11 mouse cellular contexts compared by ENCODE assay signal in the genomic region with DNA sequence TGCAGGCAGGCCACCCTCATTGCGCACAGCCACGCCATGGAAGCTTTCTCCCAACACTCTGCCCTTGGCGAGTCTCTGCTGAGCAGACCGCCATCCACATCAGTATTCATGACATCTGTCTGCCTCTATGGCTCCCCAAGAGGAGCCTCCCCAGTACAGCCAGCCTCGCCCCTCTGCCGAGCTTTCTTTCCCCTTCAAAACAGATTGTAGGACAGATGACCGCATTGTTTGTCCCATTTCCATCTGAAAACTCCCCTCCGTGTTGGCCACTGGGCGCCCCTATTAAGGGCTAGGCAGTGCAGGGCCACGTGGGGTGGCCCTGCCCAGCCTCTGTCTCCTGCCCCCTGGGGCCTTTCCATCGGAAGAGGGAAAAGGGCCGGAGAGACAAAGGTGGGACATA. TPM values are rescaled to one million over a fixed set of nuclear protein-coding genes. Genes with fewer than 3 reads are reported as not detected.
A peak's percentile ranks its signal among the peaks of the same experiment; 100 is the strongest.
DNase-seq lines count a peak whose midpoint lies in the region; ATAC-seq and TF ChIP-seq lines count a peak whose summit lies in the region.
"Had no signal": no experiment of that assay in that cellular context is flagged by ENCODE, and none has a peak within 500 bp of the region (broad histone marks: within the 10 kb centered on the region; RNA-seq: fewer than 3 reads in every experiment).

No protein-coding gene starts in this region.

- H3K36me3 ChIP-seq in heart, embryonic 11.5 days (ENCODE audit: control insufficient read depth, insufficient read depth, low read length) = no peaks in the 10 kb centered on the region
- H3K36me3 ChIP-seq in ES-E14 (ENCODE audit: control insufficient read depth, insufficient read depth, low read length, poor library complexity, severe bottlenecking) = no peaks in the 10 kb centered on the region
- H3K36me3 ChIP-seq in forebrain, embryonic 15.5 days = no peaks in the 10 kb centered on the region
- no peaks in the 10 kb centered on the region for H3K36me3 ChIP-seq in midbrain, embryonic 15.5 days (replicated peaks)

- no peak for DNase-seq in heart, adult 9 months (ENCODE audit: low spot score in 2 of 2)
- peak; percentile 22 for DNase-seq in ES-E14 (ENCODE audit: low read depth, low spot score)
- no peak for DNase-seq in spleen, postnatal 14 days (ENCODE audit: low spot score in 2 of 2)
- DNase-seq in adrenal gland, postnatal 10 days = no peak
- DNase-seq in right cerebral cortex, adult 2 months (ENCODE audit: low spot score in 2 of 2) = no peak
- DNase-seq: adrenal gland, adult 2 months; heart, postnatal 14 days; thymus, adult 2 months had no signal

- H3K4me2 ChIP-seq in heart, embryonic 11.5 days = no peak overlapping the region; the same call in 1 of the 2 replicates
- no peak overlapping the region for H3K4me2 ChIP-seq in forebrain, embryonic 15.5 days (replicated peaks)
- peak overlapping the region; percentile 38 for H3K4me2 ChIP-seq in midbrain, embryonic 15.5 days

- no peak for ATAC-seq in heart, embryonic 11.5 days (replicated peaks; ENCODE audit: insufficient number of reproducible peaks, low FRiP score, low TSS enrichment)
- ATAC-seq in forebrain, embryonic 15.5 days (replicated peaks) = peak; percentile 85
- peak; percentile 85 for ATAC-seq in midbrain, embryonic 15.5 days (replicated peaks)

- no peak overlapping the region for H3K4me3 ChIP-seq in heart, embryonic 11.5 days (ENCODE audit: low read depth, low read length)
- peak overlapping the region in 1 of 2 experiments; percentile 7; a peak in 1 of 4 replicates for H3K4me3 ChIP-seq in ES-E14 (ENCODE audit: insufficient read depth in 1 of 2, low read depth in 1 of 2, low read length in 2 of 2, poor library complexity in 1 of 2, severe bottlenecking in 1 of 2)
- no peak overlapping the region for H3K4me3 ChIP-seq in forebrain, embryonic 15.5 days
- peak overlapping the region; percentile 5; the same call in 1 of the 2 replicates for H3K4me3 ChIP-seq in midbrain, embryonic 15.5 days

- in situ Hi-C loops in ES-E14 (cut with MboI; ENCODE audit: low sequenced_read_pairs in 2 of 2, unreplicated experiment in 2 of 2) = no loop called here

- 0 out of 2 replicates have a peak overlapping the region, but pooled peaks have one; percentile 39 for H3K9ac ChIP-seq in heart, embryonic 11.5 days (ENCODE audit: low read depth, low read length)
- peak overlapping the region; percentile 7; the same call in 1 of the 2 replicates for H3K9ac ChIP-seq in ES-E14 (ENCODE audit: insufficient read depth, low read depth, low read length, poor library complexity, severe bottlenecking)
- no peak overlapping the region for H3K9ac ChIP-seq in forebrain, embryonic 15.5 days (replicated peaks)
- H3K9ac ChIP-seq in midbrain, embryonic 15.5 days = no peak overlapping the region

- H3K9me3 ChIP-seq in heart, embryonic 11.5 days (replicated peaks; ENCODE audit: control insufficient read depth, low read length) = no peaks in the 10 kb centered on the region
- H3K9me3 ChIP-seq in ES-E14 (ENCODE audit: control insufficient read depth, insufficient read depth, low read depth, low read length) = no peaks in the 10 kb centered on the region
- H3K9me3 ChIP-seq in forebrain, embryonic 15.5 days = no peaks in the 10 kb centered on the region
- no peaks in the 10 kb centered on the region for H3K9me3 ChIP-seq in midbrain, embryonic 15.5 days

- peaks cover 6% of the 10 kb centered on the region; the same call in 1 of the 2 replicates for H3K4me1 ChIP-seq in heart, embryonic 11.5 days (ENCODE audit: control insufficient read depth, insufficient read depth, low read length)
- peaks cover 12 to 26% of the 10 kb centered on the region in 2 experiments; a peak in 2 of 4 replicates for H3K4me1 ChIP-seq in ES-E14 (ENCODE audit: control insufficient read depth in 2 of 2, insufficient read depth in 2 of 2, low read length in 2 of 2, poor library complexity in 1 of 2)
- H3K4me1 ChIP-seq in forebrain, embryonic 15.5 days = peaks cover 23% of the 10 kb centered on the region
- H3K4me1 ChIP-seq in midbrain, embryonic 15.5 days = peaks cover 13% of the 10 kb centered on the region

- no peak overlapping the region for H3K27ac ChIP-seq in heart, embryonic 11.5 days (ENCODE audit: low read depth, low read length)
- H3K27ac ChIP-seq in ES-E14 (ENCODE audit: insufficient read depth, low read depth, low read length, poor library complexity, severe bottlenecking) = no peak overlapping the region
- H3K27ac ChIP-seq in forebrain, embryonic 15.5 days (replicated peaks) = peak overlapping the region; percentile 60
- H3K27ac ChIP-seq in midbrain, embryonic 15.5 days = 0 out of 2 replicates have a peak overlapping the region, but pooled peaks have one; percentile 27

- peaks cover 4% of the 10 kb centered on the region for H3K27me3 ChIP-seq in heart, embryonic 11.5 days (ENCODE audit: control insufficient read depth, insufficient read depth, low read length)
- H3K27me3 ChIP-seq in forebrain, embryonic 15.5 days = no peaks in the 10 kb centered on the region
- H3K27me3 ChIP-seq in midbrain, embryonic 15.5 days (replicated peaks) = no peaks in the 10 kb centered on the region

- 21% methylated on average over 12 of the region's 12 CpGs for WGBS in heart, embryonic 11.5 days (ENCODE audit: insufficient replicate concordance)
- WGBS in forebrain, embryonic 15.5 days = 5% methylated on average over 12 of the region's 12 CpGs
- 2% methylated on average over 12 of the region's 12 CpGs for WGBS in midbrain, embryonic 15.5 days

TF ChIP-seq in ES-E14, 5 proteins besides CTCF, POLR2A, EP300 and RAD21:
- TF ChIP-seq ZC3H11A (IDR thresholded peaks at IDR 0.05; ENCODE audit: borderline replicate concordance, low read depth, low read length) (no peak), MAFK (IDR thresholded peaks at IDR 0.05; ENCODE audit: insufficient read depth, low read depth, low read length) (no peak), HCFC1 (IDR thresholded peaks at IDR 0.05; ENCODE audit: borderline replicate concordance, insufficient read depth, low read length) (no peak), CHD2 (IDR thresholded peaks at IDR 0.05; ENCODE audit: low read depth, low read length) (no peak), ZNF384 (IDR thresholded peaks at IDR 0.05; ENCODE audit: low read depth, low read length) (no peak)

RNA-seq across cellular contexts. Expression of gene 1810010D01Rik, which starts 34.8 kb away (rescaled TPM):
- not detected in 2 replicates for polyA plus RNA-seq in heart, embryonic 11.5 days (2014; fragmentation: Nextera tagmentation; extraction: Ambion mirVana)
- 0.69 and 1.0 TPM in 2 replicates for total RNA-seq in ES-E14 (2012; rRNA removed)
- 0.34 TPM in 1 of 2 replicates, not detected in the other for polyA plus RNA-seq in forebrain, embryonic 15.5 days (2015; fragmentation: Nextera tagmentation; extraction: Ambion mirVana)
- not detected in 2 replicates for polyA plus RNA-seq in midbrain, embryonic 15.5 days (2015; fragmentation: Nextera tagmentation; extraction: Ambion mirVana)
- under 1 TPM in 1 of 2 experiments, not detected in 1; 0.58 TPM for total RNA-seq in adrenal gland, postnatal 10 days (2021)

Comparison
In these comparisons a context has a peak if more than half of its experiments do, and no peak if none do; other contexts are left out.
1. H3K27ac ChIP-seq: peak in forebrain, embryonic 15.5 days (single experiment) and midbrain, embryonic 15.5 days (single experiment); none in heart, embryonic 11.5 days (single experiment) and ES-E14 (single experiment).
2. H3K9ac ChIP-seq: peak in heart, embryonic 11.5 days (single experiment) and ES-E14 (single experiment); none in forebrain, embryonic 15.5 days (single experiment) and midbrain, embryonic 15.5 days (single experiment).